ENCODE assay signal across 15 mouse cellular contexts in genomic region chr12:28808786-28809375, GRCm38 (mm10). TPM values are rescaled to one million over a fixed set of nuclear protein-coding genes. Genes with fewer than 3 reads are reported as not detected.
DNase-seq lines count a peak whose midpoint lies in the region; ATAC-seq and TF ChIP-seq lines count a peak whose summit lies in the region.
"Had no signal": no experiment of that assay in that cellular context is flagged by ENCODE, and none has a peak within 500 bp of the region (broad histone marks: within the 10 kb centered on the region; RNA-seq: fewer than 3 reads in every experiment).

No protein-coding gene starts in this region.

- H3K4me2 ChIP-seq in hindbrain, embryonic 12.5 days (replicated peaks) = no peak overlapping the region
- H3K4me2 ChIP-seq in midbrain, embryonic 15.5 days = no peak overlapping the region
- no peak overlapping the region for H3K4me2 ChIP-seq in midbrain, embryonic 13.5 days (replicated peaks)
- no peak overlapping the region for H3K4me2 ChIP-seq in liver, postnatal 0 days (ENCODE audit: low read depth, low read length)
- H3K4me2 ChIP-seq: neural tube, embryonic 13.5 days had no signal

- no peaks in the 10 kb centered on the region for H3K9me3 ChIP-seq in hindbrain, embryonic 10.5 days
- no peaks in the 10 kb centered on the region for H3K9me3 ChIP-seq in hindbrain, embryonic 12.5 days (replicated peaks)
- no peaks in the 10 kb centered on the region for H3K9me3 ChIP-seq in midbrain, embryonic 15.5 days
- no peaks in the 10 kb centered on the region for H3K9me3 ChIP-seq in midbrain, embryonic 13.5 days
- no peaks in the 10 kb centered on the region for H3K9me3 ChIP-seq in embryonic facial prominence, embryonic 10.5 days
- no peaks in the 10 kb centered on the region for H3K9me3 ChIP-seq in liver, postnatal 0 days (ENCODE audit: low read length)
- H3K9me3 ChIP-seq: neural tube, embryonic 13.5 days had no signal

- H3K4me1 ChIP-seq in hindbrain, embryonic 10.5 days (replicated peaks) = peaks cover 32% of the 10 kb centered on the region
- peaks cover 16% of the 10 kb centered on the region for H3K4me1 ChIP-seq in hindbrain, embryonic 12.5 days
- peaks cover 30% of the 10 kb centered on the region for H3K4me1 ChIP-seq in midbrain, embryonic 15.5 days
- peaks cover 40% of the 10 kb centered on the region for H3K4me1 ChIP-seq in midbrain, embryonic 13.5 days (replicated peaks)
- peaks cover 33% of the 10 kb centered on the region for H3K4me1 ChIP-seq in embryonic facial prominence, embryonic 10.5 days
- peaks cover 23% of the 10 kb centered on the region for H3K4me1 ChIP-seq in liver, postnatal 0 days (ENCODE audit: insufficient read depth)

- no peaks in the 10 kb centered on the region for H3K36me3 ChIP-seq in hindbrain, embryonic 10.5 days
- no peaks in the 10 kb centered on the region for H3K36me3 ChIP-seq in hindbrain, embryonic 12.5 days
- no peaks in the 10 kb centered on the region for H3K36me3 ChIP-seq in midbrain, embryonic 15.5 days (replicated peaks)
- H3K36me3 ChIP-seq in midbrain, embryonic 13.5 days = no peaks in the 10 kb centered on the region
- no peaks in the 10 kb centered on the region for H3K36me3 ChIP-seq in embryonic facial prominence, embryonic 10.5 days (replicated peaks)
- H3K36me3 ChIP-seq in liver, postnatal 0 days (replicated peaks; ENCODE audit: insufficient read depth, low read length) = no peaks in the 10 kb centered on the region
- H3K36me3 ChIP-seq: neural tube, embryonic 13.5 days had no signal

- no peak for DNase-seq in hindbrain, embryonic 10.5 days (ENCODE audit: low spot score)
- DNase-seq in embryonic facial prominence, embryonic 10.5 days (ENCODE audit: low spot score) = no peak
- no peak for DNase-seq in liver, postnatal 0 days
- DNase-seq in cerebellum, postnatal 25 days = no peak
- DNase-seq: cerebellum, adult 8-10 months; gastrocnemius, postnatal 25 days; kidney, adult 9 months; kidney, postnatal 36 days; layer of hippocampus, adult 9-11 months; lung, postnatal 36 days had no signal

- ATAC-seq in hindbrain, embryonic 12.5 days (ENCODE audit: low FRiP score) = no peak
- no peak for ATAC-seq in midbrain, embryonic 15.5 days (replicated peaks)
- ATAC-seq in midbrain, embryonic 13.5 days = no peak
- ATAC-seq in liver, postnatal 0 days = no peak
- ATAC-seq: forebrain, embryonic 14.5 days had no signal

- 80% methylated on average over 4 of the region's 4 CpGs for whole genome bisulfite sequencing in hindbrain, embryonic 10.5 days
- WGBS in hindbrain, embryonic 12.5 days = 83% methylated on average over 4 of the region's 4 CpGs
- WGBS in midbrain, embryonic 15.5 days = 78% methylated on average over 4 of the region's 4 CpGs
- 85% methylated on average over 4 of the region's 4 CpGs for WGBS in midbrain, embryonic 13.5 days
- WGBS in embryonic facial prominence, embryonic 10.5 days = 78% methylated on average over 4 of the region's 4 CpGs
- 81% methylated on average over 4 of the region's 4 CpGs for WGBS in liver, postnatal 0 days (ENCODE audit: insufficient replicate concordance)

- no peak for TF ChIP-seq EP300 in liver, postnatal 0 days (IDR thresholded peaks at IDR 0.05; ENCODE audit: low read depth)

- H3K27me3 ChIP-seq in hindbrain, embryonic 10.5 days (ENCODE audit: insufficient read depth, poor library complexity, severe bottlenecking) = 0 out of 2 replicates have a peak, but pooled peaks cover 3% of the 10 kb centered on the region
- no peaks in the 10 kb centered on the region for H3K27me3 ChIP-seq in hindbrain, embryonic 12.5 days
- H3K27me3 ChIP-seq in midbrain, embryonic 15.5 days (replicated peaks) = no peaks in the 10 kb centered on the region
- H3K27me3 ChIP-seq in midbrain, embryonic 13.5 days = 0 out of 2 replicates have a peak, but pooled peaks cover 9% of the 10 kb centered on the region
- H3K27me3 ChIP-seq in embryonic facial prominence, embryonic 10.5 days (replicated peaks; ENCODE audit: low read depth, poor library complexity, severe bottlenecking) = peaks cover 3% of the 10 kb centered on the region; the same call in 1 of the 2 replicates
- no peaks in the 10 kb centered on the region for H3K27me3 ChIP-seq in liver, postnatal 0 days (ENCODE audit: insufficient read depth, low read length)
- H3K27me3 ChIP-seq: neural tube, embryonic 13.5 days had no signal

- H3K9ac ChIP-seq in hindbrain, embryonic 12.5 days = no peak overlapping the region
- no peak overlapping the region for H3K9ac ChIP-seq in midbrain, embryonic 15.5 days
- no peak overlapping the region for H3K9ac ChIP-seq in midbrain, embryonic 13.5 days (replicated peaks)
- H3K9ac ChIP-seq in liver, postnatal 0 days (replicated peaks) = no peak overlapping the region
- H3K9ac ChIP-seq: neural tube, embryonic 13.5 days had no signal

- peak overlapping the region; percentile 66 for H3K27ac ChIP-seq in hindbrain, embryonic 10.5 days
- H3K27ac ChIP-seq in hindbrain, embryonic 12.5 days = no peak overlapping the region
- 0 out of 2 replicates have a peak overlapping the region, but pooled peaks have one; percentile 20 for H3K27ac ChIP-seq in midbrain, embryonic 15.5 days
- no peak overlapping the region for H3K27ac ChIP-seq in midbrain, embryonic 13.5 days
- peak overlapping the region; percentile 57; the same call in 1 of the 2 replicates for H3K27ac ChIP-seq in embryonic facial prominence, embryonic 10.5 days (replicated peaks)
- 0 out of 2 replicates have a peak overlapping the region, but pooled peaks have one; percentile 30 for H3K27ac ChIP-seq in liver, postnatal 0 days (ENCODE audit: low read depth)
- H3K27ac ChIP-seq: neural tube, embryonic 13.5 days had no signal

- no peak for TF ChIP-seq CTCF in liver, postnatal 0 days (IDR thresholded peaks at IDR 0.05; ENCODE audit: low read depth)

- no peak overlapping the region for H3K4me3 ChIP-seq in hindbrain, embryonic 10.5 days
- no peak overlapping the region for H3K4me3 ChIP-seq in hindbrain, embryonic 12.5 days
- no peak overlapping the region for H3K4me3 ChIP-seq in midbrain, embryonic 15.5 days
- no peak overlapping the region for H3K4me3 ChIP-seq in midbrain, embryonic 13.5 days (replicated peaks)
- no peak overlapping the region for H3K4me3 ChIP-seq in embryonic facial prominence, embryonic 10.5 days
- no peak overlapping the region for H3K4me3 ChIP-seq in liver, postnatal 0 days (ENCODE audit: low read depth, low read length)
- H3K4me3 ChIP-seq: neural tube, embryonic 13.5 days had no signal

RNA-seq across cellular contexts. Expression of gene Eipr1, which starts 57.3 kb away (rescaled TPM):
- polyA plus RNA-seq in hindbrain, embryonic 10.5 days (2016; fragmentation: Nextera tagmentation; extraction: Ambion mirVana) = 44.2 and 55.2 TPM in 2 replicates
- polyA plus RNA-seq in hindbrain, embryonic 12.5 days (2016; fragmentation: Nextera tagmentation; extraction: Ambion mirVana) = 48.9 and 49.6 TPM in 2 replicates
- 79.2 and 85.6 TPM in 2 replicates for polyA plus RNA-seq in midbrain, embryonic 15.5 days (2015; fragmentation: Nextera tagmentation; extraction: Ambion mirVana)
- 71.3 and 75.7 TPM in 2 replicates for polyA plus RNA-seq in midbrain, embryonic 13.5 days (2015; fragmentation: Nextera tagmentation; extraction: Ambion mirVana)
- 43.4 and 44.5 TPM in 2 replicates for polyA plus RNA-seq in embryonic facial prominence, embryonic 10.5 days (2016; fragmentation: Nextera tagmentation; extraction: Ambion mirVana)
- 15.5 and 16.7 TPM in 2 replicates for polyA plus RNA-seq in liver, postnatal 0 days (2015; fragmentation: Nextera tagmentation; extraction: Ambion mirVana)

RNA-seq across cellular contexts. Expression of gene Trappc12, which starts 58.6 kb away (rescaled TPM):
- polyA plus RNA-seq in hindbrain, embryonic 10.5 days (2016; fragmentation: Nextera tagmentation; extraction: Ambion mirVana) = 35.3 and 38.1 TPM in 2 replicates
- 42.1 and 43.2 TPM in 2 replicates for polyA plus RNA-seq in hindbrain, embryonic 12.5 days (2016; fragmentation: Nextera tagmentation; extraction: Ambion mirVana)
- 46.4 and 46.7 TPM in 2 replicates for polyA plus RNA-seq in midbrain, embryonic 15.5 days (2015; fragmentation: Nextera tagmentation; extraction: Ambion mirVana)
- 43.8 and 46.0 TPM in 2 replicates for polyA plus RNA-seq in midbrain, embryonic 13.5 days (2015; fragmentation: Nextera tagmentation; extraction: Ambion mirVana)
- 35.6 and 35.7 TPM in 2 replicates for polyA plus RNA-seq in embryonic facial prominence, embryonic 10.5 days (2016; fragmentation: Nextera tagmentation; extraction: Ambion mirVana)
- polyA plus RNA-seq in liver, postnatal 0 days (2015; fragmentation: Nextera tagmentation; extraction: Ambion mirVana) = 10.6 and 11.2 TPM in 2 replicates

Comparison
In these comparisons a context has a peak if more than half of its experiments do, and no peak if none do; other contexts are left out.
1. H3K27ac ChIP-seq: peak in hindbrain, embryonic 10.5 days (single experiment), midbrain, embryonic 15.5 days (single experiment), embryonic facial prominence, embryonic 10.5 days (single experiment) and liver, postnatal 0 days (single experiment); none in hindbrain, embryonic 12.5 days (single experiment) and midbrain, embryonic 13.5 days (single experiment).